In the genomic region with DNA sequence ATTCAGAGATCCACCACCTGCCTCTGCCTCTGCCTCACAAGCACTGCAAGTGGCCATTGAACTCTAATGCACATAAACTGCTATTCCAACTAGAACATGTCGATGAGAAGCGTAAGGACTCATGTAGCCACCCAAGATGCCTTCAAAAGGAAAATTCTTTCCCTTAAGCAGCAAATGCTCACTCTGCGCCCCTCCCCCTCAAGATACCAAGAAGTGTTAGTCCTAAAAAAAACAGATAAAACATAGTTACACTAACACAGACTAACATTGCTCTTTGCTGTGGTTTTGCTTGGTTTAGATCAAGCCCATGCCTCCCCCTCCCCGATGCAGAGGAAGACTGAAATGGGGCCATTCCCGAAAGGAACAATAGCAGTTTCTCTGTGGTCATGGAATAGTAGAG, we compare ENCODE assay signal across 13 mouse cellular contexts.
"Had no signal": no experiment of that assay in that cellular context is flagged by ENCODE, and none has a peak within 500 bp of the region (broad histone marks: within the 10 kb centered on the region; RNA-seq: fewer than 3 reads in every experiment).

No protein-coding gene starts in this region.

- H3K27ac ChIP-seq: left cerebral cortex, adult 2 months; limb, embryonic 10.5 days; liver, embryonic 15.5 days; macrophage; midbrain, embryonic 13.5 days; neural tube, embryonic 15.5 days had no signal

- ATAC-seq: midbrain, embryonic 13.5 days had no signal

- H3K4me3 ChIP-seq: left cerebral cortex, adult 2 months; limb, embryonic 10.5 days; liver, embryonic 15.5 days; midbrain, embryonic 13.5 days; neural tube, embryonic 15.5 days had no signal

- DNase-seq: kidney, adult 11 months; kidney, postnatal 25 days; lung, embryonic 14.5 days; lung, postnatal 10 days; right cerebral cortex, postnatal 4 days; spleen, adult 18-20 months had no signal

- H3K9ac ChIP-seq: liver, embryonic 15.5 days; lung, embryonic 14.5 days; midbrain, embryonic 13.5 days; neural tube, embryonic 15.5 days had no signal

- H3K36me3 ChIP-seq: limb, embryonic 10.5 days; liver, embryonic 15.5 days; midbrain, embryonic 13.5 days; neural tube, embryonic 15.5 days had no signal

- H3K27me3 ChIP-seq: liver, embryonic 15.5 days; midbrain, embryonic 13.5 days; neural tube, embryonic 15.5 days had no signal

- H3K4me2 ChIP-seq: liver, embryonic 11.5 days; liver, embryonic 15.5 days; lung, embryonic 14.5 days; midbrain, embryonic 13.5 days; neural tube, embryonic 15.5 days had no signal

- H3K9me3 ChIP-seq: limb, embryonic 10.5 days; liver, embryonic 15.5 days; midbrain, embryonic 13.5 days; neural tube, embryonic 15.5 days had no signal
